In the genomic region with DNA sequence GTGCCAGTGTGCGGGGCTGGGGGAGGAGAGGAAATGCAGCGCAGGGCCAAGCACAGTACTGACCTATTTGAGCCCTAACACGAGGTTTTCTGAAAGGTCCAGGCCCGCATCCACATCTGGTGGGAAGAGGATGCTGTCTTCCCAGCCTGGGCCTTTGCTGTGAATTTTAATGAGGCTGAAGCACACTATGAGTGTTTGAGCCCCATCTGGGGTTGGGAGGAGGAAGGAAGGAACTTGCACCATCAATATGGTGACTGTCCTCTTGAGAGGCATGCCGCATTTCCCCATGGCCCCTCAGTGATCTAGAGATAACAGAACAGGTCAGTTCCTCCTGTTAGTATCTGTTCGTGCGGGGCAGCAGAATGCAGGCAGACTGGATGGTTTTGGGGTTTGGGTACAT, we compare ENCODE assay signal across 1 mouse cellular context.
TF ChIP-seq lines count a peak whose summit lies in the region.

No protein-coding gene starts in this region.

TF ChIP-seq in MEL, 35 proteins besides CTCF, POLR2A, EP300 and RAD21 (continued from another document):
- TF ChIP-seq NRF1 (IDR thresholded peaks at IDR 0.05; ENCODE audit: insufficient read depth, low read depth, low read length, poor library complexity, severe bottlenecking) (no peak), USF2 (IDR thresholded peaks at IDR 0.05; ENCODE audit: borderline replicate concordance in 1 of 2, insufficient read depth in 1 of 2, low read depth in 1 of 2, low read length in 2 of 2) (no peak), MAX (IDR thresholded peaks at IDR 0.05; ENCODE audit: low read length) (no peak), GABPA (IDR thresholded peaks at IDR 0.05; ENCODE audit: low read depth, low read length) (no peak), SIN3A (IDR thresholded peaks at IDR 0.05; ENCODE audit: low read length) (no peak)
